Mouse (Mus musculus) cerebellum, adult 2 months (tissue): ENCODE measurements around the gene Ero1l. TPM values are rescaled to one million over a fixed set of nuclear protein-coding genes. Genes with fewer than 3 reads are reported as not detected.

ENCODE experiments used
- DNase-seq, 2 experiments: peaks; one replicate each; pipeline ENCODE4 v3.0.0; 2021
- H3K27ac ChIP-seq: fragments of 200-500 bp; 2 replicates; pipeline ENCODE4 v1.5.1; 2012; ENCODE audit warnings: low read length, control low read depth, inconsistent platforms; ENCODE audit not compliant: insufficient read depth
- H3K27me3 ChIP-seq: fragments of 200-500 bp; 2 replicates; pipeline ENCODE4 v1.6.1; 2012; ENCODE audit warnings: inconsistent platforms, mild to moderate bottlenecking, low read length, moderate library complexity; ENCODE audit not compliant: control insufficient read depth, insufficient read depth
- H3K4me1 ChIP-seq: fragments of 200-500 bp; 2 replicates; pipeline ENCODE4 v1.6.1; 2011; ENCODE audit warnings: low read length; ENCODE audit not compliant: control insufficient read depth, insufficient read depth
- H3K4me3 ChIP-seq: fragments of 200-500 bp; replicated peaks from 2 replicates; pipeline ENCODE3; 2011; ENCODE audit warnings: mild to moderate bottlenecking, low read depth, low read length, control low read depth; ENCODE audit not compliant: insufficient read depth
- CTCF ChIP-seq: fragments of 200-500 bp; IDR thresholded peaks from 2 replicates; pipeline ENCODE4 v1.5.1; 2011; ENCODE audit warnings: low read depth, mild to moderate bottlenecking, control low read depth, low read length, moderate library complexity, borderline replicate concordance; ENCODE audit not compliant: insufficient read depth
- POLR2A ChIP-seq: fragments of 200-500 bp; IDR thresholded peaks from 2 replicates; pipeline ENCODE4 v1.6.1; 2011; ENCODE audit warnings: low read length, control low read depth, borderline replicate concordance; ENCODE audit not compliant: insufficient read depth
- WGBS: fragments of 180-500 bp; shearing (Covaris S2); methylation state at CpG from one replicate; pipeline ENCODE4 v1.1.7; 2018; 5-methylcytosine and 5-hydroxymethylcytosine counted together
- polyA plus RNA-seq: library from polyadenylated mRNA; depleted of rRNA; stranded (reverse); fragments of >200 nt; gene quantifications from 2 replicates; pipeline ENCODE4 v1.2.3, GENCODE M21; 2012; rRNA removed

Ero1l gene
- polyA plus RNA-seq, 1 experiment, result 25.8 TPM

GRCm38 (mm10) chr14:45282066-45282465 is 36.5 kb downstream of the Ero1l start:
- 83% methylated on average over 3 of the region's 3 CpGs for WGBS
- H3K27me3 ChIP-seq, result no peaks in the 10 kb centered on the region

GRCm38 (mm10) chr14:45275816-45276215 is 42.8 kb downstream of the Ero1l start:
- TF ChIP-seq POLR2A, result no peak
- no peak for TF ChIP-seq CTCF
- DNase-seq, result no peak
- 94% methylated on average over 6 of the region's 6 CpGs for WGBS
- Histone ChIP-seq H3K27me3 (no peaks in the 10 kb centered on the region), H3K4me3 (no peak overlapping the region), H3K27ac (no peak overlapping the region), H3K4me1 (no peaks in the 10 kb centered on the region)

More at GRCm38 (mm10) chr14:45282066-45282465, 36.5 kb downstream of the Ero1l start:
- Histone ChIP-seq H3K4me3 (no peak overlapping the region), H3K27ac (no peak overlapping the region), H3K4me1 (no peaks in the 10 kb centered on the region)
- DNase-seq, result no peak
- no peak for TF ChIP-seq POLR2A
- no peak for TF ChIP-seq CTCF

GRCm38 (mm10) chr14:45263831-45264592 is 54.6 kb downstream of the Ero1l start:
- Histone ChIP-seq H3K27me3 (no peaks in the 10 kb centered on the region), H3K27ac (no peak overlapping the region), H3K4me3 (no peak overlapping the region), H3K4me1 (no peaks in the 10 kb centered on the region; the same call in 1 of the 2 replicates)
- TF ChIP-seq POLR2A (no peak), CTCF (no peak)
- DNase-seq, result no peak
- 67% methylated on average over 3 of the region's 3 CpGs for WGBS

- DNase-seq, result no peak
- no peak overlapping the region for H3K4me3 ChIP-seq
- 93% methylated on average over 4 of the region's 4 CpGs for WGBS
- no peaks in the 10 kb centered on the region for H3K4me1 ChIP-seq
- H3K27ac ChIP-seq, result no peak overlapping the region
- H3K27me3 ChIP-seq, result no peaks in the 10 kb centered on the region
- TF ChIP-seq CTCF, result no peak
- no peak for TF ChIP-seq POLR2A
These were observed 67.0 kb downstream of the Ero1l start for GRCm38 (mm10) chr14:45251548-45252076.

GRCm38 (mm10) chr14:45241613-45242012 is 77.0 kb downstream of the Ero1l start:
- no peak for TF ChIP-seq POLR2A
- TF ChIP-seq CTCF, result no peak; the same call in 1 of the 2 replicates
- no peak overlapping the region for H3K4me3 ChIP-seq
- H3K27ac ChIP-seq, result no peak overlapping the region
- no peak for DNase-seq
- no peaks in the 10 kb centered on the region for H3K4me1 ChIP-seq
- WGBS, result 64% methylated on average over 1 of the region's 1 CpGs
- no peaks in the 10 kb centered on the region for H3K27me3 ChIP-seq

GRCm38 (mm10) chr14:45239042-45239441 is 79.5 kb downstream of the Ero1l start:
- TF ChIP-seq POLR2A (no peak), CTCF (no peak)
- DNase-seq, result no peak
- H3K4me1 ChIP-seq, result no peaks in the 10 kb centered on the region
- no peak overlapping the region for H3K27ac ChIP-seq
- H3K27me3 ChIP-seq, result no peaks in the 10 kb centered on the region
- 85% methylated on average over 2 of the region's 2 CpGs for WGBS
- H3K4me3 ChIP-seq, result no peak overlapping the region

Other genes with a start within 250 kb of the Ero1l start
- 38.7 and 43.6 TPM in 2 replicates for gene Gpr137c, start 99.1 kb downstream of the Ero1l start, polyA plus RNA-seq
- gene Txndc16, start 98.4 kb downstream of the Ero1l start, polyA plus RNA-seq, result 42.6 and 45.2 TPM in 2 replicates
- 115 and 116 TPM in 2 replicates for gene Psmc6, start 11.0 kb upstream of the Ero1l start, polyA plus RNA-seq
- gene Styx, start 32.3 kb upstream of the Ero1l start, polyA plus RNA-seq, result 14.7 and 17.2 TPM in 2 replicates
- 14.1 and 14.4 TPM in 2 replicates for gene Gnpnat1, start 86.1 kb upstream of the Ero1l start, polyA plus RNA-seq
- 78.8 and 81.0 TPM in 2 replicates for gene Fermt2, start 211.3 kb upstream of the Ero1l start, polyA plus RNA-seq